Mouse (Mus musculus) myocyte (in vitro differentiated cells): Measurements from ENCODE around the gene Rhebl1. TPM values are rescaled to one million over a fixed set of nuclear protein-coding genes. Genes with fewer than 3 reads are reported as not detected.

Experiments
- H3K27me3 ChIP-seq: one replicate; pipeline ENCODE4 v1.6.1; 2011; ENCODE audit not compliant: control insufficient read depth, insufficient read depth, insufficient read length
- H3K36me3 ChIP-seq: one replicate; pipeline ENCODE4 v1.6.1; 2011; ENCODE audit not compliant: control insufficient read depth, insufficient read depth
- H3K4me2 ChIP-seq: one replicate; pipeline ENCODE4 v1.6.1; 2011; ENCODE audit warnings: low read depth, control low read depth
- H3K4me3 ChIP-seq: one replicate; pipeline ENCODE4 v1.5.1; 2011; ENCODE audit warnings: mild to moderate bottlenecking, control low read depth, moderate library complexity
- H3K79me2 ChIP-seq: one replicate; pipeline ENCODE4 v1.6.1; 2011; ENCODE audit not compliant: control insufficient read depth, insufficient read depth
- H3ac ChIP-seq: one replicate; pipeline ENCODE4 v1.6.1; 2011; ENCODE audit not compliant: control insufficient read depth, insufficient read length
- CEBPB ChIP-seq: IDR thresholded peaks from 2 replicates; pipeline ENCODE4 v1.6.1; 2011; ENCODE audit warnings: mild to moderate bottlenecking, moderate library complexity; ENCODE audit not compliant: poor library complexity, insufficient read depth, severe bottlenecking
- E2F4 ChIP-seq: IDR thresholded peaks from one replicate; pipeline ENCODE4 v1.6.1; 2011; ENCODE audit warnings: mild to moderate bottlenecking, control low read depth, moderate library complexity; ENCODE audit not compliant: insufficient read depth
- MYOG ChIP-seq, 3 experiments: IDR thresholded peaks; one replicate each; pipeline ENCODE4 v1.6.1; 2011; ENCODE audit warnings: control low read depth in 2 of 3, low read depth in 2 of 3, mild to moderate bottlenecking in 2 of 3; ENCODE audit not compliant: insufficient read length in 2 of 3, control insufficient read depth in 1 of 3, insufficient read depth in 1 of 3
- POLR2A ChIP-seq: IDR thresholded peaks from one replicate; pipeline ENCODE4 v1.6.1; 2011; ENCODE audit warnings: low read depth, mild to moderate bottlenecking, control low read depth, moderate library complexity; ENCODE audit not compliant: insufficient read length
- POLR2AphosphoS2 ChIP-seq: IDR thresholded peaks from one replicate; pipeline ENCODE4 v1.6.1; 2011; ENCODE audit warnings: low read depth, control low read depth; ENCODE audit not compliant: insufficient read length
- REST ChIP-seq: IDR thresholded peaks from one replicate; pipeline ENCODE4 v1.6.1; 2011; ENCODE audit warnings: mild to moderate bottlenecking, control low read depth, moderate library complexity; ENCODE audit not compliant: insufficient read depth, insufficient read length
- SRF ChIP-seq: IDR thresholded peaks from one replicate; pipeline ENCODE4 v1.6.1; 2011; ENCODE audit warnings: low read depth; ENCODE audit not compliant: control insufficient read depth, insufficient read length
- TCF12 ChIP-seq: IDR thresholded peaks from one replicate; pipeline ENCODE4 v1.6.1; 2011; ENCODE audit warnings: mild to moderate bottlenecking, control low read depth; ENCODE audit not compliant: poor library complexity, insufficient read depth, severe bottlenecking
- TCF3 ChIP-seq: IDR thresholded peaks from one replicate; pipeline ENCODE4 v1.6.1; 2011; ENCODE audit warnings: low read depth, control low read depth; ENCODE audit not compliant: insufficient read length
- polyA plus RNA-seq: library from polyadenylated mRNA; unstranded; fragments of >200 nt; fragmentation: generic; extraction: Trizol; gene quantifications from one replicate; pipeline ENCODE4 v1.2.1, GENCODE M21; 2012; ENCODE audit warnings: missing spikeins

Gene Rhebl1
- polyA plus RNA-seq, 1 experiment = 7.6 TPM

DNA sequence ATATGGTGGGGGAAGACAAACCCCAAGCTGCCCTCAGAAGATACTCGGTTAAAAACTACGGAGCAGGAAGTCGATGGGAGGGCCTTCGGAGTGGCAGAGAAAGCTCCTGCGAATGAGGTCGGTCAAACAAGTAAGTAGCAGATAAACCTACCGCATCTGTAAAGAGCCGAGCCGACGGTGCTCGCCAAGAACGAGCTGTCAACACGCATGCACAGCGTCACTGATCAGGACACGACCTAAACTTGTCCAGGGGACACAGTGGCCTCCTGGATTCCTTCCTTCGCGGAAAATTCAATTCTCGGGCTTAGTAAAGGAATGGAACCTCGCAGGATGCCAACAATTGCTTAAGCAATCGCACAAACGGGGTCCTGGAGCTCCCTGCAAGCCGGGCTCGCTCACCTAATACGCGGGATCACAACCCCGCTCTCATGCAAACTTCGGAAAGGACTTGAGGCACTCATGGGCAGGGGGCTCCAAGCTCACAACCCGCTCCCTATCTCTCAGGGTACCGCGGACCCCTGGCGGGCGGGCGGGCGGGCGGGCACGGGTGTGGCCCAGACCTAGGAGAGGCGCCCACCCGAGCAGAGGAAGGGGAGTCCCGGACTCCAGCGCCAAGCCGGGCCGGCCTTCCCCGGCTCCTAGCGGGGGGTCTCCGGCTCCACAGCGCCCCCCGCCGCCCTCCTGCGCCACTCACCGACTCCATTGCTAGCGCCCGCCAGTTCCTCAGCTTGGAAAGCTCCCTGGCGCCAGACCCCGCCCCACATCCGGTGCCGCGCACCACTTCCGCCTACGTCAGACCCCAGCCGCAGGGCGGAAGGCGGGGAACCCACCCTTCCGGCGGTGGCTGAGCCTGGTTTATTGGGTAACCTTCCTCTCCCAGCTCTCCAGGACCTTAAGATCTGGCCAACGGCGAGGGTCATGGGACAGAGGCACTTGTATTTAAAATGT lies 63.3 kb downstream of the Rhebl1 start, which contains the start of gene Prkag1:
Gene Prkag1, minus strand, starts transcription at position 786 of the 948 bp plus-strand sequence.
- TF ChIP-seq CEBPB (peak; percentile 76), POLR2A (peak; percentile 84), REST (peak; percentile 8), POLR2AphosphoS2 (peak; percentile 99), SRF (no peak), MYOG (IDR thresholded peaks at IDR 0.05; ENCODE audit: control insufficient read depth in 1 of 3, insufficient read depth in 1 of 3, insufficient read length in 2 of 3, low read depth in 2 of 3) (peak in 1 of 3 experiments; percentile 59), TCF12 (no peak), E2F4 (peak; percentile 58), TCF3 (no peak)

More for the DNA sequence above, 63.3 kb downstream of the Rhebl1 start, which contains the start of gene Prkag1:
- Histone ChIP-seq H3K79me2 (peaks cover 44% of the 10 kb centered on the region), H3K27me3 (no peaks in the 10 kb centered on the region), H3K4me2 (peak within 1 kb of the TSS; percentile 98), H3K4me3 (peak within 1 kb of the TSS; percentile 83), H3ac (peak within 1 kb of the TSS; percentile 7), H3K36me3 (peaks cover 20% of the 10 kb centered on the region)

Other genes with a start within 250 kb of the Rhebl1 start
- gene Ddx23, start 231.6 kb downstream of the Rhebl1 start, polyA plus RNA-seq = 102 TPM
- 14.4 TPM for gene Rnd1, start 217.1 kb downstream of the Rhebl1 start, polyA plus RNA-seq
- 2.4 TPM for gene Ccdc65, start 186.3 kb downstream of the Rhebl1 start, polyA plus RNA-seq
- 52.9 TPM for gene Fkbp11, start 166.3 kb downstream of the Rhebl1 start, polyA plus RNA-seq
- 72.0 TPM for gene Arf3, start 131.3 kb downstream of the Rhebl1 start, polyA plus RNA-seq
- 3.3 TPM for gene Wnt10b, start 116.4 kb downstream of the Rhebl1 start, polyA plus RNA-seq
- 0.06 TPM for gene Wnt1, start 104.7 kb downstream of the Rhebl1 start, polyA plus RNA-seq
- gene Ddn, start 85.0 kb downstream of the Rhebl1 start, polyA plus RNA-seq = 0.11 TPM
- gene Prkag1, start 63.0 kb downstream of the Rhebl1 start, polyA plus RNA-seq = 99.7 TPM
- gene Kmt2d, start 23.3 kb downstream of the Rhebl1 start, polyA plus RNA-seq = 27.1 TPM
- gene Dhh, start 4.0 kb upstream of the Rhebl1 start, polyA plus RNA-seq = 0.11 TPM
- 33.4 TPM for gene Lmbr1l, start 23.7 kb upstream of the Rhebl1 start, polyA plus RNA-seq
- gene Tuba1b, start 40.0 kb upstream of the Rhebl1 start, polyA plus RNA-seq = 2,204 TPM
- gene Gm49450, start 59.0 kb upstream of the Rhebl1 start, polyA plus RNA-seq = 0.84 TPM
- gene Tuba1a, start 59.2 kb upstream of the Rhebl1 start, polyA plus RNA-seq = 3,074 TPM
- 462 TPM for gene Tuba1c, start 135.4 kb upstream of the Rhebl1 start, polyA plus RNA-seq
- gene Prph, start 160.6 kb upstream of the Rhebl1 start, polyA plus RNA-seq = 0.98 TPM
- gene Troap, start 180.0 kb upstream of the Rhebl1 start, polyA plus RNA-seq = 18.6 TPM
- 0.10 TPM for gene C1ql4, start 193.3 kb upstream of the Rhebl1 start, polyA plus RNA-seq
- 0.78 TPM for gene Dnajc22, start 198.6 kb upstream of the Rhebl1 start, polyA plus RNA-seq
- 39.1 TPM for gene Spats2, start 231.4 kb upstream of the Rhebl1 start, polyA plus RNA-seq